Mouse (Mus musculus) heart, adult 2 months (tissue): ENCODE data around the gene Coq8b.

Experiments used
- CTCF ChIP-seq: fragments of 200-600 bp; IDR thresholded peaks from 2 replicates; pipeline ENCODE4 v1.8.1; 2022; ENCODE audit warnings: antibody characterized with exemption, mild to moderate bottlenecking, moderate library complexity
- POLR2A ChIP-seq: fragments of 200-500 bp; IDR thresholded peaks from 2 replicates; pipeline ENCODE4 v1.6.1; 2011; ENCODE audit warnings: mild to moderate bottlenecking, low read depth, low read length, control low read depth; ENCODE audit not compliant: insufficient read depth

DNA sequence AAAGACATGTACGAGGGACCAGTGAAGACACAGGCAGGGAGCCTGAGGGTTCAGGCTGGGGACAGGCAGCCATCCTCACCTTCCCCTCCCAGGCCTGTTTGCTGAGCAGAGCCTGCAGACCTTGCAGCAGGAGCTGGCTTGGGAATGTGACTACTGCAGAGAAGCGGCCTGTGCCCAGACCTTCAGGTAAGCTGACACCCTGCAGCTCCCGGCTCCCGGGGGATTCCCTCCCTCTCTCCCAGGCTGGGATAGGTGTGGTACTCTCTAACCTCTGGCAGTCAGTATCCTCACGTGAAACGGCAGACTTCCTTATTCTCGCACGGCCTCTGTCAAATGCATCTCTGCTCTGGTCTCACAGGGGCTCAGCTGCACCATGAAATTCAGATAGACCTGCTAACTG is 10.4 kb downstream of the Coq8b start:
- TF ChIP-seq CTCF (no peak), POLR2A (no peak)
